Mouse (Mus musculus): Measurements from ENCODE around the gene Rin3.
A peak's percentile ranks its signal among the peaks of the same experiment; 100 is the strongest.
"Not testable (repeated sequence)": the region's sequence is repeated elsewhere in the genome, so short reads cannot be mapped to it uniquely, and the experiment has no call there.

The Rin3 gene

DNA sequence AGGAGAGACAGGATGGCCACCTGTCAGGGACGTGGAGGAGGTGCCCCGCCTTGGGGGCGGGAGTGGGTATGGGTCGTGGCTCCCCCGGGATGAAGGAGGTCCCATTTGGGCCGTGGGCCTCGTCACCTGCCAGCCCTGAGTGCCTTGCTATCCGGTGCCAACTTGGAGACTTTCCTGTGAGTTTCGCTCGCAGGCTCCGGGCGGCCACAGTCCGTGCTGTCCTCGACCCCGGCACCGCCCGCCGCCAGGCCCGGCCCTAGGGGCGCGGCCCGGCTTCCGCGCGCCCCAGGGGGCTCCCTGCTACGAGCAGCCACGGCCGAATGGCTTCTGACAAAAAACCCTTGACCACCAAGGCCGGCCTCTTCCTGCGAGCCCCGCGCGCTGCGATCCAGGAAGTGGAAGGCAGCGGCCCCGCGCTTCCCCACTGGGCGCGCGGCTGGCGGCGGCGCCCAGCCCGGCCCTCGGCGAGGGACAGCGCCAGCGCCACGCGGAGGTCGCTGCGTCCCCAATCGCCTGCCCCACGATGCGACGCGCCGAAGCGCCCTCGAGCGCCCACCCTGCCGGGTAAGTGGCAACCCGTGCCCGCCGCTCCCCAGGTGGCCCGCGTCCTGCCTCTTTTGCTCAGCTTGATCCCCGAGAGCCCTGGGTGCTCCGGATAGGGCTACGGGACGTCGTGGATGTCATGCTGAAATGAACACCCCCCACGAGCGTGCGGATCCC lies at the start of gene Rin3:
Gene Rin3, plus strand, starts transcription at position 286 of the 720 bp plus-strand sequence.
- peak; percentile 78 for DNase-seq

DNA sequence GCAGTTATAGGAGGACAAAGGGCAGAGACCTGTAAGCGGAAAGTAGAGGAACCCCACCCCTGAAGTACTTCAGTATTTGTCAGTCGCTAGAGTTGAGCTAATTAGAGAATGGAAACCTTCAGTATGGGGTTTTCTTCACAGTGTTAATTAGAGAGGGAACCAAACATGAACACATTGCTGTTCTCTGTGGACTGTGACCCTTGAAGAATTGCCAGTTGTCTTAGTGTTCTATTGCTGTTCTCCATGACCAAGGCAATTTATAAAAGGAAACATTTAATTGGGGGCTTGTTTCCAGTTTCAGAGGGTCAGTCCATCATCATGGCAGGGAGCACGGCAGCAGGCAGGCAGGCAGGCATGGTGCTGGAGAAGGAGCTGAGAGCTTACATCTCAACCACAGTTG lies 47.3 kb upstream of the Rin3 start:
- DNase-seq = no peak

DNA sequence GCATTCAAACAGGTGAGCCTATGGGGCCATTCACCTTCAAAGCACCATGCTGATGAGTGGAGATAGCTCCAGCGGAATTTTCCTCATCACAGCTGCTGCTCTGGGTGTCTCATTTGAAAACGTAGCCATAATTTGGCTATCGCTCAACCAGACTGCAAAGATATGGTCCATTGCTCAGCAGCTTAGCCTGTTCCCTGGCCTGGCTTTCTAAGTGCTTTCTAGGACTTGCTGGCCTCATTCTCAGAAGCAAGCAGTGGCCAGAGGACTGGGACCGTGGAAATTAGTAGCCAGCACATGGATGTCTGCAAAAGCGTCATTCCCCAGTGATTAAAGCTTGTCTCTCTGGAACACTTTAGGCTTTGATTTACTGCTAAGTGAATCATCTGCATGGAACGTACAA lies 46.5 kb upstream of the Rin3 start:
- no peak for DNase-seq

DNA sequence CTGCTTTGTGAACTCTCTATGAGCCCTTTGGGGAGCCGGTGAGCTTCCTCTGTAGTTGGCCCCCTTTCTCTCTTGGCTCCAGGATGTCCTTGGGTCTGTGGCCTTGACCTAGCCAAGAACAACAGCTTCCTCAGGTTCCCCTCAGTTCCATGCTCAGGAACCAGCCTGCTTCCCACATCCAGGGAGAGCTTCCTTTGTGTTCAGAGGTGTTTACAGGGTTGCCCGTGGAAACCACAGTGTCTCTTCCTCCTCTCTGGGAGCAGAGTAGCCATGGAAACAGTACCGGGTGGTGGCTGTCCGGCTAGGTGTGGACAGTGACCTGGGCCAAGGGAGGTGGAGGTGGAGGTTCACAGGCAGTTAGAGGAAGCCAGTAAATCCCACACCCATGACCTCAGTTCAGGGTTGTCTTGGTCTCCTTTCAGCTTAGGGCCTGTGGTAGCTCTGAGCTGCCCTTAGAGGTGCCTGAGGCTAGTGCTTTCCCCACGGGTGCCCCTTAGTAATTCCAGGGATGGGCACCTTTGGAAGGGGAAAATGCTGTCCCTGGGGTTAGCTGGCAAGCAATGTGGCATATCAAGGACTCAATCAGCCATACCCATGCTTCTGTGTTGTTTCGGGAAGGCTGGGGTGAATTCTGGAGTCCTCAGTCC lies 40.6 kb upstream of the Rin3 start:
- no peak for DNase-seq

DNA sequence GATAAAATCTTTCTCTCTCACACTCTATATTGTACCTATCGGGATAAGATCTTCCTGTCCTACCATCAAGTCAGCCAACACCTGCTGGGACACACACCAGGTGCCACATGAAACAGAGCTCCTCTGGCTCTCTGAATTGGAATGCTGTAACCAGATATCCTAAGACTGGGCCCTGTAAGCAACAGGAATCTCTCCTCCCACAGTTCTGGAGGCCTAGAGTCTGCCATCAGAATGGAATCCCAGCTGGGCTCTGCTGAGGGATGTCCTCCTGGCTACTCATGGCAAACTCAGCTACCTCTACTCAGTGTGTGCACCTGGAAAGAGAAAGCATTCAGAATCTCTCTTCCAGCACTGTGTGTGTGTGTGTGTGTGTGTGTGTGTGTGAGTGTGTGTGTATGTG lies 38.9 kb upstream of the Rin3 start:
- DNase-seq = no peak

DNA sequence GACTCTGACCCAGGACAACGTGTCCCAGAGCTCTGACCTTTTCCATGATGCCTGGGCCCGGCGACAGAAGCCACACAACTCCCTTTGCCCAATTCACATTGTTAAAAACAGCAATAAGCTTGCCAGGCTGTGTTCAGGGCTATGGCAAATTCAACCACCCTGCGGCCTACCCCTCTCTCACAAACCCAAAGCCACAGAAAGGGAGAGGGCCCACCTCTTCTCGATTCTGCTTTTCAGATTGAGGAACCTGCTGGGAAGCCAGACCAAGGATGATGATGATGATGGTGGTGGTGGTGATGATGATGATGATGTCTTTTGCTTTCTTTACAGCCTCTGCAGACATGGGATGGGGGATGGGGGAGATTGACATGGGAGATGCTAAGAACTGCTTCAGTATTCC lies 36.6 kb upstream of the Rin3 start:
- no peak for DNase-seq

DNA sequence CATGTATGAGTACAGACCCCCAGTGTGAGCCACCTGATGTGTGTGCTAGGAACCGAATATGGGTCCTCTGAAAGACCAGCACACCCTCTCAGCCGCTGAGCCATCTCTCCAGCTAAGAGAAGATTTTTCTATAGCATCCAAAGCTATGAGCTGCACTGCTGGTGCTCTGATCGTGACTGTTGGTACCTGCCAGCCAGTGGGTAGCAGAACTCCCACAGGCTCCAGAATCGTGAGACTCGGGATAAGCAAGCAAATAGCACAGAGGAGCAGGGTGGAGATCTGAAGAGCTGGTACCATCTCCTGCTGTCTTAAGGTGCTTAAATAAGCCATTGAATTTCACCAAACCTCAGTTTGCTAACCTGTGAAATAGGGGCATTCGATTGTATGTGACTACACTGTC lies 34.7 kb upstream of the Rin3 start:
- no peak for DNase-seq

DNA sequence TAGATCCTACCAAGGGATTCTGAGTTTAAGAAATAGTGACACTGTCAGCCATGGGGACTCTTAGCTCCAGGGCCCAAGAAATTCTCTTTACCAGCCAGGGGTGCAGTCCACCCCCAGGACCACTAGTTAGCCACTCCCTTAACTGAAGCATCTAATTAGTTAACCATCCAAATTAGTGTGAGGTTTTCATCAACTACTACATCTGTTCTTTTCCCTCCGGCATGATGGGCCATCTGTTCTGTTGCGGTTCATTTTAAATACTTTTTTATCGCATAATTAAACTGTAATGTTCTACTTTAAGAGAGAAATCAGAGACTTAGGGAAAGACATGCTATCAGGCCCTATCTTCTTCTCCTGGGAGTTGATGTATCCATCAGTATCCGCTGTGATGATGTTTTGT lies 32.5 kb upstream of the Rin3 start:
- DNase-seq = no peak

DNA sequence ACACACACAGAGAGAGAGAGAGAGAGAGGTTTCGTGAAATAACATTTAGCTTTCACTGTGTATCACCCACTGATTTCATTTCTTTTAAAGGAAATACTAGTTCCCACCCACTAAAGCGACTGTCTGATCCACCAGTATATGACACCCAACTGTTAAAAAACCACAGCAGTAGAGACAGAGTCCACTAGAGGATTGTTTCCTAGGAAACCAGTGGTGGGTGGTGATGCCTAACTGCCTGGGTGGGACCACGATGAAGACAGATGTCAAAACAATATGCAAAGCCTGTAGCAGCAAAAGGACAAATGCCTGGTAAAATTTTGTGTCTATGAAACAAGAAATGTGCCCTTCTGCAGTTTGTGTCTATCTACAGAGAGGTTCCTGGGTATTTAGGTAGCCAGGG lies 31.8 kb upstream of the Rin3 start:
- DNase-seq = no peak

DNA sequence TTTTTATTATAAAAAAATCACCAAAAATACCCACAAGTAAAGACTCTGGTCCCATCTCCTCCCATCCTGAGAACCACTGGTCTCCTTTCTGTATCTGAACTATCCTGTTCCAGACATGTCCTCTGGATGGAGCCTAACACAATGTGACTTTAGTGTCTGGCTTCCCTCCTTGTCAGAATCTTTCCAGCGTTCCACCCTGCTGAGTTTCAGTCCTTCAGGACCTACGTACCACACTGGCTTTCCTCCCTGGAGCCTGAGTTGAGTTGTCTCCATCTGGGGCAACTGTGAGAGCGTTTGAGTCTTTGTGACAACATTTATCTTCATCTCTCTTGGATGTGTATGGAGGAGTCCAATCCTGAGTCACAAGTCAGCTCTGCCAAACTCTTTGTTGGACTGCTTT lies 30.9 kb upstream of the Rin3 start:
- DNase-seq = peak; percentile 29

DNA sequence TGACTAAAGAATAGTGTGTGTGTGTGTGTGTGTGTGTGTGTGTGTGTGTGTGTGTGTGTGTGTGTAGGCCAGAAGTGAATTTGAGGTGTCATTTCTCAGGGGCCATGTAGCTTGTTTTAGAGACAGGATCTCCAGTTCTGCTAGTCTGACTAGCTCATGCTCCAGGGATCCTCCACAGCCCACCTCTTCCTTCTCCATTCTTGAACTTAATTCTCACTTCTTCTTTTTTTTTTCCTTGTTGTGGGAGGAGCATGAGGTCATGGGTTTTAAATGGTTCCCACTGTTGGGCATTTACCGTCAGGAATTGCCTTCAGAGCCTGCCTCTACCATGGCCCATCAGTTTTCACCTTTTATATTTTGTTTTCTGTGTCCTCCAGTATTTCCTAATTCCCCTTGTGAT lies 30.3 kb upstream of the Rin3 start:
- DNase-seq = no peak

DNA sequence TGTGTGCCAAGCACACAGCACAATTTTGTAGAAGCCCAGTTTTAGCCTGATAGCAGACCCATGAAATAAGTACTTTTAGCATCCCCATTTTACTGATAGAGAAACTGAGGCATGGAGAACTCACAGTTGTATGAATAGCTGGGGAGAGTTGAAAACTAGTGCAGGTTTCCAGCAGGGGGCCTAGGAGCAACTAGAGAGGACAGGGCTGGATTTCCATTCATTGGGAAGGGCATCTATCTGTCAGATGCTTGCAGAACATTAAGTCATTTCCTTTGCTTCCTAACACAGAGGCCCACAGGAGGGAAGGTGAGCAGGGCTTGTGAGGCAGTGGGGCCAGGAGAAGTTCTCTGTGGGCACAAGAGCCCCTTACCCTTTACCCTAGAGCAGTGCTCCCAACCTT lies 27.8 kb upstream of the Rin3 start:
- peak; percentile 25 for DNase-seq

DNA sequence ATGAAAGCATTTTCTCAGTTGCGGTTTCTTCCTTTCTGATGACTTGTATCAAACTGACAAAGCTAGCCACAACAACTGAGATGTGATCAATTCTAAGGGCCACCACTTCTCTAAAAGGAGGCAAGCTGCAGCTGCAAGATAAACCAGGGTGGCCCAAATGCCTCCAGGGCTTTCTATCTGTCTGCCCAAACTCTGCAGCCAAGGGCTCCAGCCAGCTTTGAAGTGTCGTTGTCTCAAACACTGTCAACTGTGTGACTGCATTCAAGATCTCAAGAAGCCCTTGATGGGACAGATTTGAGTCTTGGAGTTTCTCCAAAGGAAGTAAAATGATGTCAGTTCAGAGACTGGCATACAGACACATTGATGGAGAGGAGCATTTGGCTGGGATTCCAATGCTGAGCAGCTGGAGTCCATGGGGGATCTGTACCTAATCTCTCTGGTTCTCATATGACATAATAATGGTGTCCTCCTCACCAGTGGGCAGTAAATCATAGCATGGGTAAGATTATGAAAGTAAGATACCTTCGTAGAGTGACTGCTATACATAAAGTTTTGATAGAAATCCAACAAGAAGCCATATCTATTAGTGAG lies 24.2 kb upstream of the Rin3 start:
- no peak for DNase-seq

DNA sequence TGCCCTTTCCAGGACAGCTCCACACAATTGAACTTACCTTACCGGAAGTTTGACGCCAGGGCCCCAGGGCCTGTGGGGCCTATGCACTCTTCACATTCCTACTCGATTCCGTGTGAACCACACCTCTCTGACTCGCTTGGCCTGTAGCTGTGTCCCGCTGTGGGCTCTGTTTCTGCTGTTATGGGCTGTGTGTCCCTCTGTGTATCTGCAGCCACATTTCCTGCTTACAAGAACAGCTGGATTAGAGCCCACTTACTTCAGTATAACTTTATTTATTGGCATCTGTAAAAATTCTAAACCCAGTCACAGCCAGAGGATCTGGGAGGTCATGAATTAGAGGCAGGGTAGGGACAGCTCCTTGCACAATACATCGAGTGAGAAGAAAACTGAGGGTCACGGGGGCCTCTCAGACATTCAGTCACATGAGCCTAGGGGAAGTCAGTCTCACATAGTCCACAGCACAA lies 20.9 kb upstream of the Rin3 start:
- DNase-seq = peak; percentile 18

DNA sequence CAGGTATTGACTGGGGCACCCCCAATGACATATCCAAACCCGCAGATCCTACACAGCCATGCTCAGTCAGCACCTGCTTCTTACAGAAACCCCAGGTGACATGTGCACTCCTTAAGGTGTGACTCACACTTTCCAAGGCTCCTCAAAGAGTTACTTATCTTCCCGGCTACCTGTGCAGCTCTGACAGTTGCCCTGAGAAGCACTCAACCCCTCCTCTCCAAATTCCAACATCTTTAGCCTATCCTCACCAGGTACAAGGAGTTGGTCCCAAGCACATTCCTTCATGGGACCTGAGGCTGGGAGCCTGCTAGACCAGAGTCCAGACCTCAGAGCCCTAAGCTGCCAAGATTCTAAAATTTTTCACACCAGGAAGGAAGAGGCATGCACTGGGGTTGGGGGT lies 20.0 kb upstream of the Rin3 start:
- DNase-seq = no peak

DNA sequence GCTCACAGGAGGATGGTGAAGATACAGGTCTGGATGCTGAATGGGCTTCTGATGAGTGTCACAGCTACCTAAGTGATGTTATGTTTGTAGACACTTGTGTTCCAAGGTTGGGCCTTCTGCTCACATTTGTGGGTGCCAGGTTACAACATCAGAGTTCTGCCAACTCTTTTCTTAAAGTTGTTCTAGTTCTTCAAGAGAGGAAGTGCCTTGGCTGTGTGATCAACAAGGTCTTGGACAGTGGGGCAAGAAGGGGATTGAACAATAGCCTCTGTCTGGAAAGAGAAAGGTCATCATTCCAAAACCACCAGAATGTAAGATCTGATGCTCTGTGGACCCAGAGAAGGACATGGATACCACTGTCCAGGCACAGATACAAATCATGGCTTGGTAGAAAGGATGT lies 19.6 kb upstream of the Rin3 start:
- DNase-seq = no peak

DNA sequence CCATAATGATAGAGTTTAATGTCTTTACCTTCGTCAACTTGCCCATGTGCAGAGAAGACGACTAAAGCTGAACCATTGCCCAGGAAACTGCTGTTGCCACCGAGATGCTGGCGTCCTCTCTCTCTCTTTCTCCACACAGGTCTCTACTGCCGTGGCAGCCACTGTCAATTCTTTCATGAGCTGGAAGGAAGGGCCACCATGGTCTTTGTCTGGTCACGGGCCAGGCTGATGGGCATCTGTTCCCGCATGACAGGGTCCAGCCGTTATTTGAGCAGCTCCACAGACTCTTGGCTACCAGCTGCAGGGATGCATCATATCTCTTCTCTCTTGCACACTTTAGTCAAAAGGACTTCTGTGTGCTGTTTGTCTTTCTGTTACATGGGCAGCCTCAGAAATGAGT lies 16.4 kb upstream of the Rin3 start:
- DNase-seq = no peak

DNA sequence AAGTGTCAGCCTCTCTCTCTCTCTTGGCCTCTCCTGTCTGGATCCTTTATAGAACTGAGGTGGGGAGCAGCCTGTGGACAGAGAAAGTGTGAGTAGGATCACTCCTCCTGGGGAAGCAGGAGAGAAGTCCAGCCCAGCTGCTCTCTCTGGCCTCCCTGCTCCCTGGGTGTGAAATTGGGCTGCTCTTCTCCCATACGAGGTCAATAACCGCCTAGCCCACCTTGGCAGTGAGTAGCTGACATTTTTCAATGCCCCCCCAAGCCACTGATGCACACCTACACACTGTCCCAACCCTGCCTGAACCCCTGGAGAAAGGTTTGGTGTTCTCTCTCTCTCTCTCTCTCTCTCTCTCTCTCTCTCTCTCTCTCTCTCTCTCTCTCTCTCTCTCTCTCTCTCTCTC lies 13.7 kb upstream of the Rin3 start:
- no peak for DNase-seq

DNA sequence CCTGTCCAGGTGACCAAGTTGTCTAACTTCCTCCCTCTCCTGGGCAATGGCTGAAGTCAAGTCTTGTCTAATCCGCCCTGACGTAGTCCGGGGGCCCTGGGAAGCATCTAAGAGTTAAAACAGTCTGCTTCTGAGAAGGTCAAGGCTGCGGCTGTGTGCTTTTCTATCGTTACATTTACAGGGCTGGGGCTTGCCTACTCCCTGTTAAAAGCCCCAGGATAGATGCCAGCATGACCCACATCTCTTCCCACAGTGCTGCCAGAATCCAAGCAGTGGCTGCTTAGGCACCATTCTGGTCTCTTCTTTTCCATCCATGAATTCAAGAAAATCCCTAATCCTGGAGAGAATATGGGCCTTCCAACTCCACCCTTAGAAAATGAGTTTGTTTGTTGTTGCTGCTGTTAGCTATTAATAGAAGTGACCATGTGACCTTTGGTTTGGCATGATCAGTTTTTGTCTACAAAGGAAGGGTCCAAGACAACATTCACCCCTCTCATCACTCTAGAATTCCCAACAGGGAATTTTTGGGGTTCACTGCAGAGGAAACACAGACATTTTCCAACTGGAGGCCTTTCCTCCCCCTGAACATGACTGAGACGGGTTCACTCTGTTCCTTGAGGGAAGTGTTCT lies 12.0 kb upstream of the Rin3 start:
- no peak for DNase-seq

DNA sequence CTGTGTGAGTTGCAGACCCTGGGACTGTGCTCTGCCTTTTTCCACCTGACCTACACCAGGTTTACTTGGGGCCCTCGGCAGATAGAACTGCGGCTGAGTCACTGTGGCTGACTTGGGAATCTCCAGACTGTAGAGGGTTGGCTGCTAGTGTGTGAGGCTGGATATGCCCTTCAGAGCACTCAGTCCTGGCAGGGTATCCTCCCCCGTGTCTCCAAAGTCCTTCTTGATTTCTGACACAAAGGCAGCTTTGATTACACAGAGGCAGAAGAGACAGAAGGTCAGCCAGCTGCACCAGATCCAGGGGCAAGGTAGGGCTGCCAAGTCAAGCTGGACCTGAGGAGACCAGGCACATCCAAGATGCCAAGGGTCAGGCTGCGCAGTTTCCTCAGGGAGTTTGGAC lies 11.4 kb upstream of the Rin3 start:
- DNase-seq = no peak

DNA sequence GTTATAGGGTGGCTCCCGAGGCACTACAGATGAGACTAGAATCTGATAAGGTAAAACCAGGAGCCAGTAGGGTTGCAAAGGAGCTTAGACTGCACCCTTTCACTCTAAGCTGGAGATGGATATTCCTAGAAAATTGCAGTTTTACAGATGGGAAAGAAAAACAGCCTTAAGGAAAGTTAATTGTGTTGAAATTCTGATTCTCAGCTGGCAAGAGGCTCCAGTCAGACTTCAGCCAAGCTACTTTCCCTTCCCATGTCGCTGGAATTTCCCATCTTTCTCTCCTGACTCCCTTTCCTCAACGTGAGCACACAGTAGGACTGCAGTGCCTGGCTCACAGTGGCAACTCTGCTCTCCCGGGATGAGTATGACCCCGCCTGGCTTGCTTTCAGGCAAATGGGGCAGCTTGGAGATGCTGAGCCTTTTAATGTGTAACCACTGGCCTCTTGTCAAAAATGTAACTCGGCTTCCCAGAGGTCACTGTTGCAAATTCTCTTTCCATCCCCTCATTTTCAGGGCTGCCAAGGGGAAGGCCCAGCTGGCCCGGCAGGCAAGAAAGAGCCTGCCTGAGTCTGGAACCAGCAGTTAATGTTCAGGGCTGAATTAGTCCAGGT lies 6.9 kb upstream of the Rin3 start:
- DNase-seq = peak; percentile 58

DNA sequence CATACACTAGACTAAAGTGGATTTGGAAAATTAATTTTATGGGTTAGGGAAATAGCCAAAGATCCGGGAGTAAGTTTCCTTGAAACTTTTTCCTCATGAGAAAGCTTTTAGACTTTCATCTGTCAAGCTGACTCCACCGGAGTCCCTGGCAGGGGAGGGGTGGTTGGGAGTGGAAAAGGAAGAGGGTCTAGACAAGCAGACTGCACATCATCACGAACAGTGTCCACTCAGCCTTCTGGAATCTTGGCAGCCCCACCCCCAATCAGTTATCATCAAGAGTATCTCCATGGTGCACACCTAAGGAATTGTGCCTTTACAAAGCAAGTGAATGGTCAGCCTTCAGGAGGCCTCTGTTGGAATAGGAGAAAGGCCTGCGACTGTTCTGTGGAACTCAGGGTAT lies 2.6 kb upstream of the Rin3 start:
- not testable (repeated sequence) for DNase-seq

DNA sequence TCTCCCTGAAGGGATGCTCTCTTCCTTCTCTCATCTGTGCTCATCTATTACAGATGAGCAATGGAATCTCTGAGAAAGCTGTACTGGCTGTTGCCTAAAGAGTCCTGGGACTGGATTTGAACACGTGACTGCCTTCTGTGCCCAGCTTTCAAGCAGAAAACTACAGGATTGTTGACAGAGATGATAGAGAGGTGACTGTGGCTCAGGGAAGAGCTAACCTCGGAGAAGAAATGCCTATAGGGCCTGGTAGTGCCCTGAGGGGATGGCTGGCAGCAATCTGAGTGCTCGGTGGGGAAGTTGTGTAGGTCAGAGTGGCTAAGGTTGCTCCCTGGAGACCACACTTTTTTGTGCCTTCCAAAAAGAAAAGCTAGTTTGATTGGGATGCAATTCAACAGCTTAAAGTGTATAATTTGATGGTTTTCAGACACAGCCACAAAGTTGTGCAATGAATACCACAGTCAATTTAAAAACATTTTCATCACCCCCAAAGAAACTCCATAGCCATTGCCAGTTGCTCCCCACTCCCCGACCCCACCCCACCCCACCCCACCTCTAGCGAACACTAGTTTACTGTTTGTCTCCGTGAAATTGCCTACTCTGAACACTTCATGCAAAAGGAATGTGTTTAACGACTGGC lies 1.9 kb upstream of the Rin3 start:
- no peak for DNase-seq
